16 mouse cellular contexts compared by ENCODE assay signal in the genomic region with DNA sequence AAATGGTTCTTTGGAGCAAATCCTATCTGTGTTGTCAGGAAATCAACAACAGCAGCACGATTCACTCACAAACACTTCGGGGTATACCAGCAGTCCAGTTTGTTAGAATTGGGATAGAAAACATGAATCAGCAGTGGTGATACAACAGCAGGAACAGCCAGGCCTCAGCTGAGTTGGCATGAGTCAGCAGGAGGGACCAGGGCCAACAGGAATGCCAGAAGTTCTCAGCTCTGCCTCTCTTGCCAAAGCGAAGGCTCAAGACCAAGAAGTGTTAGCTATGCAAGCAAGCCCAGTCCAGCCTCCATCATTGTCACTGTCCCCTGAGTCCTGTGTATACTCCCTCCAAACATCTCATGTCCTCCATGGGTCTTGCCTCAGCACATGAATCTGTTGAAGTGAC. TPM values are rescaled to one million over a fixed set of nuclear protein-coding genes. Genes with fewer than 3 reads are reported as not detected.
DNase-seq lines count a peak whose midpoint lies in the region; ATAC-seq and TF ChIP-seq lines count a peak whose summit lies in the region.
"Had no signal": no experiment of that assay in that cellular context is flagged by ENCODE, and none has a peak within 500 bp of the region (broad histone marks: within the 10 kb centered on the region; RNA-seq: fewer than 3 reads in every experiment).

No protein-coding gene starts in this region.

- H3K9me3 ChIP-seq in lung, embryonic 14.5 days (ENCODE audit: low read depth, low read length) = no peaks in the 10 kb centered on the region
- no peaks in the 10 kb centered on the region for H3K9me3 ChIP-seq in forebrain, embryonic 11.5 days (ENCODE audit: control insufficient read depth, low read length)
- H3K9me3 ChIP-seq: heart, embryonic 15.5 days; limb, embryonic 12.5 days had no signal

- H3K9ac ChIP-seq in lung, embryonic 14.5 days = no peak overlapping the region
- no peak overlapping the region for H3K9ac ChIP-seq in forebrain, embryonic 11.5 days (ENCODE audit: low read length)
- H3K9ac ChIP-seq: heart, embryonic 15.5 days; limb, embryonic 12.5 days had no signal

- no peak overlapping the region for H3K4me3 ChIP-seq in lung, embryonic 14.5 days (ENCODE audit: low read depth, low read length)
- no peak overlapping the region for H3K4me3 ChIP-seq in lung, adult 2 months (replicated peaks; ENCODE audit: extremely low read depth, low read depth, low read length)
- no peak overlapping the region for H3K4me3 ChIP-seq in forebrain, embryonic 11.5 days (ENCODE audit: low read depth, low read length)
- H3K4me3 ChIP-seq: heart, embryonic 15.5 days; limb, embryonic 12.5 days had no signal

- H3K27me3 ChIP-seq in lung, embryonic 14.5 days (ENCODE audit: insufficient read depth, low read length) = no peaks in the 10 kb centered on the region
- no peaks in the 10 kb centered on the region for H3K27me3 ChIP-seq in forebrain, embryonic 11.5 days (ENCODE audit: control insufficient read depth, insufficient read depth, low read length)
- H3K27me3 ChIP-seq: heart, embryonic 15.5 days; limb, embryonic 12.5 days had no signal

- TF ChIP-seq CTCF in lung, embryonic 14.5 days (IDR thresholded peaks at IDR 0.05; ENCODE audit: low read depth) = no peak
- no peak for TF ChIP-seq CTCF in lung, adult 2 months (IDR thresholded peaks at IDR 0.05; ENCODE audit: insufficient read depth, low read length)

- 86% methylated on average over 3 of the region's 3 CpGs for WGBS in lung, embryonic 14.5 days
- WGBS in lung, adult 2 months = 70% methylated on average over 3 of the region's 3 CpGs
- WGBS in forebrain, embryonic 11.5 days = 96% methylated on average over 3 of the region's 3 CpGs

- intact Hi-C loops in heart, postnatal 25 days (cut with DNase I) = no loop called here
- intact Hi-C loops in left cerebral cortex, postnatal 36 days (cut with DNase I) = no loop called here

- no peak overlapping the region for H3K27ac ChIP-seq in lung, embryonic 14.5 days (ENCODE audit: low read depth)
- H3K27ac ChIP-seq in forebrain, embryonic 11.5 days (ENCODE audit: low read depth, low read length) = no peak overlapping the region
- H3K27ac ChIP-seq: heart, embryonic 15.5 days; limb, embryonic 12.5 days had no signal

- no peak overlapping the region for H3K4me2 ChIP-seq in lung, embryonic 14.5 days
- no peak overlapping the region for H3K4me2 ChIP-seq in forebrain, embryonic 11.5 days (ENCODE audit: low read depth, low read length, severe bottlenecking)
- H3K4me2 ChIP-seq: heart, embryonic 15.5 days; limb, embryonic 12.5 days had no signal

- peak; percentile 88 for DNase-seq in heart, adult 11 months
- DNase-seq in heart, postnatal 25 days (ENCODE audit: low spot score) = no peak
- DNase-seq in lung, embryonic 14.5 days = peak; percentile 1
- no peak for DNase-seq in lung, adult 2 months
- DNase-seq in adrenal gland, adult 18-20 months (ENCODE audit: low spot score in 2 of 2) = peak; percentile 4 to 22
- peak; percentile 15 to 22 for DNase-seq in left cerebral cortex, postnatal 36 days (ENCODE audit: low spot score in 2 of 2)
- DNase-seq in forebrain, embryonic 11.5 days (ENCODE audit: low spot score) = no peak
- DNase-seq: kidney, postnatal 4 days; thymus, postnatal 14 days had no signal

- TF ChIP-seq POLR2A in lung, adult 2 months (IDR thresholded peaks at IDR 0.05; ENCODE audit: borderline replicate concordance, extremely low read depth, low read depth, low read length) = no peak

- no peak for ATAC-seq in lung, embryonic 14.5 days (ENCODE audit: insufficient read depth)
- no peak for ATAC-seq in inflammation-experienced regulatory T-cells, adult 6 months
- no peak for ATAC-seq in forebrain, embryonic 11.5 days (replicated peaks; ENCODE audit: low FRiP score)
- ATAC-seq: forebrain, embryonic 14.5 days had no signal

- H3K4me1 ChIP-seq in lung, embryonic 14.5 days (ENCODE audit: insufficient read depth) = no peaks in the 10 kb centered on the region
- no peaks in the 10 kb centered on the region for H3K4me1 ChIP-seq in lung, adult 2 months (ENCODE audit: control insufficient read depth, insufficient read depth, low read length)
- no peaks in the 10 kb centered on the region for H3K4me1 ChIP-seq in forebrain, embryonic 11.5 days (replicated peaks; ENCODE audit: control insufficient read depth, insufficient read depth, low read length)
- H3K4me1 ChIP-seq: heart, embryonic 15.5 days; limb, embryonic 12.5 days had no signal

- no peaks in the 10 kb centered on the region for H3K36me3 ChIP-seq in lung, embryonic 14.5 days (ENCODE audit: insufficient read depth)
- no peaks in the 10 kb centered on the region for H3K36me3 ChIP-seq in forebrain, embryonic 11.5 days (ENCODE audit: control insufficient read depth, insufficient read depth, low read length)
- H3K36me3 ChIP-seq: heart, embryonic 15.5 days; limb, embryonic 12.5 days had no signal

RNA-seq across cellular contexts. Expression of gene Slc22a16, which starts 27.0 kb away (rescaled TPM):
- not detected for total RNA-seq in heart, postnatal 25 days (2021)
- polyA plus RNA-seq in lung, embryonic 14.5 days (2014; fragmentation: Nextera tagmentation; extraction: Ambion mirVana) = not detected in 2 replicates
- polyA plus RNA-seq in lung, adult 2 months (2012; rRNA removed) = not detected in 2 replicates
- not detected for total RNA-seq in adrenal gland, adult 18-20 months (2021)
- total RNA-seq in left cerebral cortex, postnatal 36 days (2021) = not detected
- not detected for polyA plus RNA-seq in inflammation-experienced regulatory T-cells, adult 6 months (2017; shearing (Covaris generic))
- polyA plus RNA-seq in forebrain, embryonic 11.5 days (2014; fragmentation: Nextera tagmentation; extraction: Ambion mirVana) = not detected in 2 replicates
- total RNA-seq: monocyte, adult 5-6 weeks had no signal
- polyA plus RNA-seq: forebrain, embryonic 14.5 days; heart, embryonic 15.5 days; intestine, embryonic 14.5 days; limb, embryonic 12.5 days; lung, embryonic 16.5 days had no signal

RNA-seq across cellular contexts. Expression of gene Ddo, which starts 32.6 kb away (rescaled TPM):
- total RNA-seq in heart, postnatal 25 days (2021) = 10 to 100 TPM; 39.0 to 39.4 TPM
- polyA plus RNA-seq in lung, embryonic 14.5 days (2014; fragmentation: Nextera tagmentation; extraction: Ambion mirVana) = 1.8 and 2.7 TPM in 2 replicates
- 9.1 and 11.3 TPM in 2 replicates for polyA plus RNA-seq in lung, adult 2 months (2012; rRNA removed)
- 10 to 100 TPM; 10.2 to 25.2 TPM for total RNA-seq in adrenal gland, adult 18-20 months (2021)
- total RNA-seq in left cerebral cortex, postnatal 36 days (2021) = 10 to 100 TPM in 1 of 2 experiments, 1 to 10 TPM in 1; 8.5 to 12.7 TPM
- not detected for polyA plus RNA-seq in inflammation-experienced regulatory T-cells, adult 6 months (2017; shearing (Covaris generic))
- 0.09 and 0.15 TPM in 2 replicates for polyA plus RNA-seq in forebrain, embryonic 11.5 days (2014; fragmentation: Nextera tagmentation; extraction: Ambion mirVana)
- total RNA-seq: monocyte, adult 5-6 weeks had no signal
- polyA plus RNA-seq: limb, embryonic 12.5 days had no signal

Comparison
In these comparisons a context has a peak if more than half of its experiments do, and no peak if none do; other contexts are left out.
1. DNase-seq: peak in heart, adult 11 months (single experiment), lung, embryonic 14.5 days (single experiment), adrenal gland, adult 18-20 months (2 of 2) and left cerebral cortex, postnatal 36 days (2 of 2); none in heart, postnatal 25 days (single experiment), lung, adult 2 months (single experiment) and forebrain, embryonic 11.5 days (single experiment).